Comparison of ENCODE assay signal across 13 mouse cellular contexts in genomic region chr14:25135371-25135770, GRCm38 (mm10).
A peak's percentile ranks its signal among the peaks of the same experiment; 100 is the strongest.
DNase-seq lines count a peak whose midpoint lies in the region; ATAC-seq and TF ChIP-seq lines count a peak whose summit lies in the region.
"Had no signal": no experiment of that assay in that cellular context is flagged by ENCODE, and none has a peak within 500 bp of the region (broad histone marks: within the 10 kb centered on the region; RNA-seq: fewer than 3 reads in every experiment).

No protein-coding gene starts in this region.

- ATAC-seq in hindbrain, embryonic 14.5 days (ENCODE audit: low FRiP score), result peak; percentile 54
- 0 out of 2 replicates have a peak, but pooled peaks have one; percentile 26 for ATAC-seq in lung, embryonic 16.5 days (ENCODE audit: low read depth)
- ATAC-seq in hindbrain, postnatal 0 days, result peak; percentile 62; the same call in 1 of the 2 replicates
- ATAC-seq: midbrain, embryonic 13.5 days had no signal

- DNase-seq in hindbrain, embryonic 14.5 days (ENCODE audit: low spot score), result peak; percentile 53
- DNase-seq in hindbrain, embryonic 10.5 days (ENCODE audit: low spot score), result no peak
- DNase-seq in lung, adult 2 months, result no peak
- no peak for DNase-seq in embryonic facial prominence, embryonic 10.5 days (ENCODE audit: low spot score)
- DNase-seq in hindbrain, postnatal 0 days (ENCODE audit: low spot score), result peak; percentile 58
- no peak for DNase-seq in cerebellum, adult 9-11 months
- DNase-seq: adrenal gland, adult 8-10 months; lung, postnatal 36 days had no signal

- no peak for TF ChIP-seq CTCF in lung, adult 2 months (IDR thresholded peaks at IDR 0.05; ENCODE audit: insufficient read depth, low read length)
- no peak for TF ChIP-seq CTCF in hindbrain, postnatal 0 days (IDR thresholded peaks at IDR 0.05; ENCODE audit: low read depth)

- TF ChIP-seq POLR2A in lung, adult 2 months (IDR thresholded peaks at IDR 0.05; ENCODE audit: borderline replicate concordance, extremely low read depth, low read depth, low read length), result no peak

- H3K4me2 ChIP-seq in hindbrain, embryonic 14.5 days (replicated peaks), result no peak overlapping the region
- no peak overlapping the region for H3K4me2 ChIP-seq in lung, embryonic 16.5 days (ENCODE audit: low read depth, low read length)
- H3K4me2 ChIP-seq in hindbrain, postnatal 0 days (ENCODE audit: low read depth, low read length), result no peak overlapping the region
- H3K4me2 ChIP-seq: heart, embryonic 13.5 days; kidney, embryonic 15.5 days; limb, embryonic 15.5 days; midbrain, embryonic 13.5 days had no signal

- H3K9me3 ChIP-seq in hindbrain, embryonic 14.5 days (ENCODE audit: control insufficient read depth, low read length), result no peaks in the 10 kb centered on the region
- no peaks in the 10 kb centered on the region for H3K9me3 ChIP-seq in hindbrain, embryonic 10.5 days
- H3K9me3 ChIP-seq in lung, embryonic 16.5 days (ENCODE audit: control insufficient read depth, low read length), result no peaks in the 10 kb centered on the region
- peaks cover 8% of the 10 kb centered on the region; the same call in 1 of the 2 replicates for H3K9me3 ChIP-seq in embryonic facial prominence, embryonic 10.5 days
- no peaks in the 10 kb centered on the region for H3K9me3 ChIP-seq in hindbrain, postnatal 0 days (ENCODE audit: low read length)
- H3K9me3 ChIP-seq: kidney, embryonic 15.5 days; midbrain, embryonic 13.5 days had no signal

- WGBS in hindbrain, embryonic 14.5 days, result 45% methylated on average over 3 of the region's 3 CpGs
- WGBS in hindbrain, embryonic 10.5 days, result 86% methylated on average over 3 of the region's 3 CpGs
- WGBS in lung, embryonic 16.5 days, result 52% methylated on average over 3 of the region's 3 CpGs
- 61% methylated on average over 3 of the region's 3 CpGs for WGBS in lung, adult 2 months
- WGBS in embryonic facial prominence, embryonic 10.5 days, result 86% methylated on average over 3 of the region's 3 CpGs
- WGBS in hindbrain, postnatal 0 days, result 21% methylated on average over 3 of the region's 3 CpGs

- H3K9ac ChIP-seq in hindbrain, embryonic 14.5 days, result no peak overlapping the region
- H3K9ac ChIP-seq in lung, embryonic 16.5 days (ENCODE audit: low read length), result no peak overlapping the region
- no peak overlapping the region for H3K9ac ChIP-seq in hindbrain, postnatal 0 days (replicated peaks; ENCODE audit: low read length)
- H3K9ac ChIP-seq: heart, embryonic 13.5 days; kidney, embryonic 15.5 days; limb, embryonic 15.5 days; midbrain, embryonic 13.5 days had no signal

- H3K36me3 ChIP-seq in hindbrain, embryonic 14.5 days (replicated peaks; ENCODE audit: control insufficient read depth, insufficient read depth), result no peaks in the 10 kb centered on the region
- no peaks in the 10 kb centered on the region for H3K36me3 ChIP-seq in hindbrain, embryonic 10.5 days
- H3K36me3 ChIP-seq in lung, embryonic 16.5 days (ENCODE audit: control insufficient read depth, insufficient read depth, low read length), result no peaks in the 10 kb centered on the region
- no peaks in the 10 kb centered on the region for H3K36me3 ChIP-seq in embryonic facial prominence, embryonic 10.5 days (replicated peaks)
- H3K36me3 ChIP-seq in hindbrain, postnatal 0 days (ENCODE audit: insufficient read depth, low read length), result no peaks in the 10 kb centered on the region
- H3K36me3 ChIP-seq: kidney, embryonic 15.5 days; limb, embryonic 15.5 days; midbrain, embryonic 13.5 days had no signal

- H3K27me3 ChIP-seq in hindbrain, embryonic 14.5 days (ENCODE audit: control insufficient read depth, insufficient read depth, low read length), result no peaks in the 10 kb centered on the region
- no peaks in the 10 kb centered on the region for H3K27me3 ChIP-seq in hindbrain, embryonic 10.5 days (ENCODE audit: insufficient read depth, poor library complexity, severe bottlenecking)
- no peaks in the 10 kb centered on the region for H3K27me3 ChIP-seq in lung, embryonic 16.5 days (ENCODE audit: control insufficient read depth, insufficient read depth, low read depth, low read length)
- H3K27me3 ChIP-seq in embryonic facial prominence, embryonic 10.5 days (replicated peaks; ENCODE audit: low read depth, poor library complexity, severe bottlenecking), result 0 out of 2 replicates have a peak, but pooled peaks cover 4% of the 10 kb centered on the region
- H3K27me3 ChIP-seq in hindbrain, postnatal 0 days (ENCODE audit: insufficient read depth, low read length), result no peaks in the 10 kb centered on the region
- H3K27me3 ChIP-seq: heart, embryonic 13.5 days; kidney, embryonic 15.5 days; limb, embryonic 15.5 days; midbrain, embryonic 13.5 days had no signal

- peaks cover 9% of the 10 kb centered on the region; the same call in 1 of the 2 replicates for H3K4me1 ChIP-seq in hindbrain, embryonic 14.5 days (replicated peaks; ENCODE audit: control insufficient read depth, insufficient read depth, low read length)
- peaks cover 9% of the 10 kb centered on the region; the same call in 1 of the 2 replicates for H3K4me1 ChIP-seq in hindbrain, embryonic 10.5 days (replicated peaks)
- H3K4me1 ChIP-seq in lung, embryonic 16.5 days (replicated peaks; ENCODE audit: control insufficient read depth, insufficient read depth, low read length), result peaks cover 14% of the 10 kb centered on the region
- no peaks in the 10 kb centered on the region for H3K4me1 ChIP-seq in lung, adult 2 months (ENCODE audit: control insufficient read depth, insufficient read depth, low read length)
- peaks cover 17% of the 10 kb centered on the region; the same call in 1 of the 2 replicates for H3K4me1 ChIP-seq in embryonic facial prominence, embryonic 10.5 days
- H3K4me1 ChIP-seq in hindbrain, postnatal 0 days (ENCODE audit: insufficient read depth, low read length), result peaks cover 13% of the 10 kb centered on the region; the same call in 1 of the 2 replicates

- H3K4me3 ChIP-seq in hindbrain, embryonic 14.5 days (replicated peaks; ENCODE audit: low read length), result no peak overlapping the region
- H3K4me3 ChIP-seq in hindbrain, embryonic 10.5 days, result no peak overlapping the region
- H3K4me3 ChIP-seq in lung, embryonic 16.5 days (ENCODE audit: low read length), result no peak overlapping the region
- no peak overlapping the region for H3K4me3 ChIP-seq in lung, adult 2 months (replicated peaks; ENCODE audit: extremely low read depth, low read depth, low read length)
- H3K4me3 ChIP-seq in embryonic facial prominence, embryonic 10.5 days, result no peak overlapping the region
- no peak overlapping the region for H3K4me3 ChIP-seq in hindbrain, postnatal 0 days (ENCODE audit: low read length)
- H3K4me3 ChIP-seq: heart, embryonic 13.5 days; kidney, embryonic 15.5 days; limb, embryonic 15.5 days; midbrain, embryonic 13.5 days had no signal

- 0 out of 2 replicates have a peak overlapping the region, but pooled peaks have one; percentile 16 for H3K27ac ChIP-seq in hindbrain, embryonic 14.5 days
- no peak overlapping the region for H3K27ac ChIP-seq in hindbrain, embryonic 10.5 days
- no peak overlapping the region for H3K27ac ChIP-seq in lung, embryonic 16.5 days (ENCODE audit: low read length)
- H3K27ac ChIP-seq in embryonic facial prominence, embryonic 10.5 days (replicated peaks), result 0 out of 2 replicates have a peak overlapping the region, but pooled peaks have one; percentile 1
- no peak overlapping the region for H3K27ac ChIP-seq in hindbrain, postnatal 0 days
- H3K27ac ChIP-seq: heart, embryonic 13.5 days; kidney, embryonic 15.5 days; limb, embryonic 15.5 days; midbrain, embryonic 13.5 days had no signal

Comparison
In these comparisons a context has a peak if more than half of its experiments do, and no peak if none do; other contexts are left out.
1. DNase-seq: peak in hindbrain, embryonic 14.5 days (single experiment) and hindbrain, postnatal 0 days (single experiment); none in hindbrain, embryonic 10.5 days (single experiment), lung, adult 2 months (single experiment), embryonic facial prominence, embryonic 10.5 days (single experiment) and cerebellum, adult 9-11 months (single experiment).
2. H3K27ac ChIP-seq: peak in hindbrain, embryonic 14.5 days (single experiment) and embryonic facial prominence, embryonic 10.5 days (single experiment); none in hindbrain, embryonic 10.5 days (single experiment), lung, embryonic 16.5 days (single experiment) and hindbrain, postnatal 0 days (single experiment).
3. Peak in every context shown above with its lines, with median percentiles within 50 percentile points of each other: ATAC-seq.